Mouse (Mus musculus): ENCODE data around the gene Mx1. TPM values are rescaled to one million over a fixed set of nuclear protein-coding genes. Genes with fewer than 3 reads are reported as not detected.

The Mx1 gene
- total and polyA plus RNA-seq, 3 experiments: 0.27 to 0.42 TPM; not detected in 1

GRCm38 (mm10) chr16:97428026-97428425, 34.7 kb downstream of the Mx1 start:
- TF ChIP-seq CTCF (IDR thresholded peaks at IDR 0.05 in 2 of 3, conservative IDR thresholded peaks at IDR 0.05 in 1 of 3; ENCODE audit: control insufficient read depth in 1 of 3, insufficient read depth in 1 of 3, low read depth in 2 of 3, low read length in 3 of 3, poor library complexity in 1 of 3, severe bottlenecking in 1 of 3) (no peak), KAT2A (conservative IDR thresholded peaks at IDR 0.05; ENCODE audit: low read depth, low read length) (no peak), POLR2AphosphoS5 (IDR thresholded peaks at IDR 0.05; ENCODE audit: borderline replicate concordance, low read depth, low read length) (no peak)
- Histone ChIP-seq H3K36me3 (ENCODE audit: control insufficient read depth in 1 of 2, insufficient read depth in 2 of 2, low read length in 2 of 2) (peaks cover 0 to 15% of the 10 kb centered on the region in 2 experiments; a peak in 2 of 4 replicates), H3K9me3 (replicated peaks; ENCODE audit: insufficient read depth, low read length) (no peaks in the 10 kb centered on the region), H3K4me1 (ENCODE audit: control insufficient read depth in 1 of 2, insufficient read depth in 2 of 2, low read length in 2 of 2) (peaks cover 6 to 20% of the 10 kb centered on the region in 2 experiments; a peak in 3 of 4 replicates), H3K27ac (ENCODE audit: control insufficient read depth, low read depth, low read length) (no peak overlapping the region), H3K4me3 (ENCODE audit: control insufficient read depth in 1 of 2, insufficient read depth in 1 of 2, low read depth in 2 of 2, low read length in 2 of 2) (no peak overlapping the region), H3K9ac (ENCODE audit: control insufficient read depth, low read depth, low read length, poor library complexity, severe bottlenecking) (no peak overlapping the region), H3K27me3 (ENCODE audit: control insufficient read depth in 1 of 2, insufficient read depth in 2 of 2, low read length in 2 of 2) (no peaks in the 10 kb centered on the region), H3K79me2 (ENCODE audit: control insufficient read depth, insufficient read depth, low read length, poor library complexity) (no peaks in the 10 kb centered on the region)
- DNase-seq (ENCODE audit: low read depth, low spot score): no peak

DNA sequence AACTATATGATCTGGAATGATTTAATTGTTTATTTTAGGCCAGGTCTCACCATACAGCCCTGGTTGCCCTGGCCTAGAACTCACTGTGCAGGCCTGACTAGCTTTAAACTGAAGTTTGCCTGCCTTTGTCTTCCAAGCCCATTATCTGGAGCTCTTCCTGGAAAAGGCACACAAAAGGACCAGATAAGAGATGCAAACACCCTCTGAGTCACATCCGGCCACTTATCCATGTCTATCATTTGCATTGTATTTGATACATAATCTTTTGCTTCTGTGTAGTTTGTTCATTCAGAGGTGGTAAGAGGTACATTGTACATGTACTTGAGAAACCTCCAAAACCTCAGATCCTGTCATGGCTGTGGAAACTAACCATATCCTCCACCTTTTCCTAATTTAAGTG, 39.1 kb downstream of the Mx1 start:
- H3K4me3 ChIP-seq (ENCODE audit: control insufficient read depth in 1 of 2, insufficient read depth in 1 of 2, low read depth in 2 of 2, low read length in 2 of 2): no peak overlapping the region
- no peak for TF ChIP-seq CHD2 (IDR thresholded peaks at IDR 0.05; ENCODE audit: low read length)
- TF ChIP-seq GATA1 (IDR thresholded peaks at IDR 0.05; ENCODE audit: low read depth, low read length): peak; percentile 64
- TF ChIP-seq TCF12 (IDR thresholded peaks at IDR 0.05; ENCODE audit: low read depth, low read length): no peak
- TF ChIP-seq MAFK (IDR thresholded peaks at IDR 0.05; ENCODE audit: borderline replicate concordance, low read depth, low read length): no peak
- TF ChIP-seq EP300 (IDR thresholded peaks at IDR 0.05; ENCODE audit: low read depth in 1 of 2, low read length in 2 of 2): peak; percentile 46 to 63
- no peak for TF ChIP-seq MAX (IDR thresholded peaks at IDR 0.05; ENCODE audit: low read length)
- TF ChIP-seq USF2 (IDR thresholded peaks at IDR 0.05; ENCODE audit: borderline replicate concordance in 1 of 2, insufficient read depth in 1 of 2, low read depth in 1 of 2, low read length in 2 of 2): no peak
- H3K9me3 ChIP-seq (replicated peaks; ENCODE audit: insufficient read depth, low read length): no peaks in the 10 kb centered on the region
- peak; percentile 13 for DNase-seq (ENCODE audit: low read depth, low spot score)
- no peak overlapping the region for H3K9ac ChIP-seq (ENCODE audit: control insufficient read depth, low read depth, low read length, poor library complexity, severe bottlenecking)
- H3K79me2 ChIP-seq (ENCODE audit: control insufficient read depth, insufficient read depth, low read length, poor library complexity): no peaks in the 10 kb centered on the region
- peaks cover 4 to 18% of the 10 kb centered on the region in 2 experiments for H3K4me1 ChIP-seq (ENCODE audit: control insufficient read depth in 1 of 2, insufficient read depth in 2 of 2, low read length in 2 of 2)
- peaks cover 0 to 14% of the 10 kb centered on the region in 2 experiments; a peak in 2 of 4 replicates for H3K36me3 ChIP-seq (ENCODE audit: control insufficient read depth in 1 of 2, insufficient read depth in 2 of 2, low read length in 2 of 2)
- no peaks in the 10 kb centered on the region for H3K27me3 ChIP-seq (ENCODE audit: control insufficient read depth in 1 of 2, insufficient read depth in 2 of 2, low read length in 2 of 2)
- H3K27ac ChIP-seq (ENCODE audit: control insufficient read depth, low read depth, low read length): no peak overlapping the region; the same call in 1 of the 2 replicates

GRCm38 (mm10) chr16:97421671-97422070, 41.0 kb downstream of the Mx1 start:
- Histone ChIP-seq H3K36me3 (ENCODE audit: control insufficient read depth in 1 of 2, insufficient read depth in 2 of 2, low read length in 2 of 2) (peaks cover 0 to 17% of the 10 kb centered on the region in 2 experiments; a peak in 2 of 4 replicates), H3K4me3 (ENCODE audit: control insufficient read depth in 1 of 2, insufficient read depth in 1 of 2, low read depth in 2 of 2, low read length in 2 of 2) (no peak overlapping the region), H3K27ac (ENCODE audit: control insufficient read depth, low read depth, low read length) (no peak overlapping the region), H3K27me3 (ENCODE audit: control insufficient read depth in 1 of 2, insufficient read depth in 2 of 2, low read length in 2 of 2) (no peaks in the 10 kb centered on the region), H3K9ac (ENCODE audit: control insufficient read depth, low read depth, low read length, poor library complexity, severe bottlenecking) (no peak overlapping the region), H3K79me2 (ENCODE audit: control insufficient read depth, insufficient read depth, low read length, poor library complexity) (no peaks in the 10 kb centered on the region), H3K4me1 (ENCODE audit: control insufficient read depth in 1 of 2, insufficient read depth in 2 of 2, low read length in 2 of 2) (peaks cover 7 to 21% of the 10 kb centered on the region in 2 experiments), H3K9me3 (replicated peaks; ENCODE audit: insufficient read depth, low read length) (no peaks in the 10 kb centered on the region)
- no peak for DNase-seq (ENCODE audit: low read depth, low spot score)
- TF ChIP-seq CTCF (IDR thresholded peaks at IDR 0.05 in 2 of 3, conservative IDR thresholded peaks at IDR 0.05 in 1 of 3; ENCODE audit: control insufficient read depth in 1 of 3, insufficient read depth in 1 of 3, low read depth in 2 of 3, low read length in 3 of 3, poor library complexity in 1 of 3, severe bottlenecking in 1 of 3): no peak
- no peak for TF ChIP-seq USF2 (IDR thresholded peaks at IDR 0.05; ENCODE audit: borderline replicate concordance in 1 of 2, insufficient read depth in 1 of 2, low read depth in 1 of 2, low read length in 2 of 2)
- no peak for TF ChIP-seq POLR2AphosphoS2 (IDR thresholded peaks at IDR 0.05; ENCODE audit: low read length)
